Mouse (Mus musculus) macrophage (primary cell): Measurements from ENCODE around the gene Ap1m2. TPM values are rescaled to one million over a fixed set of nuclear protein-coding genes. Genes with fewer than 3 reads are reported as not detected.

Source experiments
- H3K27ac ChIP-seq: fragments of 350-480 bp; formaldehyde crosslinking; 2 replicates; pipeline ENCODE4 v1.9.0; 2021
- H3K36me3 ChIP-seq: fragments of 350-480 bp; formaldehyde crosslinking; 2 replicates; pipeline ENCODE4 v1.9.0; 2021; ENCODE audit errors: inconsistent target
- H3K4me3 ChIP-seq: fragments of 350-480 bp; formaldehyde crosslinking; 2 replicates; pipeline ENCODE4 v1.9.0; 2021; ENCODE audit errors: inconsistent target
- H3K79me2 ChIP-seq: fragments of 350-480 bp; formaldehyde crosslinking; 2 replicates; pipeline ENCODE4 v1.9.0; 2021; ENCODE audit errors: inconsistent target
- WGBS: methylation state at CpG from one replicate; pipeline ENCODE4 v1.1.7; 2026; ENCODE audit warnings: inconsistent platforms; ENCODE audit not compliant: missing documents; 5-methylcytosine and 5-hydroxymethylcytosine counted together
- polyA plus RNA-seq: library from polyadenylated mRNA; stranded (reverse); fragments of 250-400 nt; gene quantifications from 3 replicates; pipeline ENCODE4 v1.2.4, GENCODE M21; 2018; ENCODE audit warnings: inconsistent platforms

Gene Ap1m2
- polyA plus RNA-seq, 1 experiment from 2014 or later: not detected

GRCm38 (mm10) chr9:21245113-21245487 is 67.0 kb downstream of the Ap1m2 start:
- H3K4me3 ChIP-seq: no peak overlapping the region
- H3K36me3 ChIP-seq: no peaks in the 10 kb centered on the region
- WGBS: 14% methylated on average over 15 of the region's 16 CpGs
- no peak overlapping the region for H3K27ac ChIP-seq
- no peaks in the 10 kb centered on the region for H3K79me2 ChIP-seq

- Histone ChIP-seq H3K4me3 (no peak overlapping the region), H3K79me2 (no peaks in the 10 kb centered on the region), H3K27ac (no peak overlapping the region), H3K36me3 (no peaks in the 10 kb centered on the region)
- 3% methylated on average over 72 of the region's 72 CpGs for WGBS
Measured at GRCm38 (mm10) chr9:21244428-21245112, 67.6 kb downstream of the Ap1m2 start.

Other genes starting within 250 kb of the Ap1m2 start
- gene Zglp1, start 245.2 kb downstream of the Ap1m2 start, polyA plus RNA-seq: not detected in 3 replicates
- 0.22 TPM in 1 of 3 replicates, not detected in the others for gene Gm49373, start 239.2 kb downstream of the Ap1m2 start, polyA plus RNA-seq
- gene Fdx1l, start 238.7 kb downstream of the Ap1m2 start, polyA plus RNA-seq: 22.6 to 65.1 TPM (median 36.6 TPM) in 3 replicates
- 0.88 to 8.1 TPM (median 2.0 TPM) in 3 replicates for gene Gm38431, start 220.3 kb downstream of the Ap1m2 start, polyA plus RNA-seq
- gene Raver1, start 220.3 kb downstream of the Ap1m2 start, polyA plus RNA-seq: 24.3 to 37.8 TPM (median 28.2 TPM) in 3 replicates
- gene Tyk2, start 181.1 kb downstream of the Ap1m2 start, polyA plus RNA-seq: 22.8 to 47.7 TPM (median 23.6 TPM) in 3 replicates
- gene Cdc37, start 162.4 kb downstream of the Ap1m2 start, polyA plus RNA-seq: 166 to 206 TPM (median 199 TPM) in 3 replicates
- gene Pde4a, start 146.6 kb downstream of the Ap1m2 start, polyA plus RNA-seq: 6.5 to 7.1 TPM (median 6.8 TPM) in 3 replicates
- gene Keap1, start 73.0 kb downstream of the Ap1m2 start, polyA plus RNA-seq: 27.5 to 46.5 TPM (median 35.7 TPM) in 3 replicates
- gene S1pr5, start 63.9 kb downstream of the Ap1m2 start, polyA plus RNA-seq: not detected in 3 replicates
- 4.0 to 14.4 TPM (median 12.6 TPM) in 3 replicates for gene Atg4d, start 47.0 kb downstream of the Ap1m2 start, polyA plus RNA-seq
- 26.4 to 51.5 TPM (median 40.3 TPM) in 3 replicates for gene Kri1, start 24.4 kb downstream of the Ap1m2 start, polyA plus RNA-seq
- gene Cdkn2d, start 20.9 kb downstream of the Ap1m2 start, polyA plus RNA-seq: 6.1 to 12.6 TPM (median 9.8 TPM) in 3 replicates
- gene Slc44a2, start 8.4 kb upstream of the Ap1m2 start, polyA plus RNA-seq: 23.3 to 39.4 TPM (median 32.8 TPM) in 3 replicates
- gene Ilf3, start 55.5 kb upstream of the Ap1m2 start, polyA plus RNA-seq: 35.3 to 40.5 TPM (median 35.7 TPM) in 3 replicates
- 6.1 to 12.6 TPM (median 9.4 TPM) in 3 replicates for gene Qtrt1, start 99.5 kb upstream of the Ap1m2 start, polyA plus RNA-seq
- gene Dnm2, start 112.6 kb upstream of the Ap1m2 start, polyA plus RNA-seq: 101 to 145 TPM (median 112 TPM) in 3 replicates
- gene Tmed1, start 197.9 kb upstream of the Ap1m2 start, polyA plus RNA-seq: 5.5 to 16.0 TPM (median 11.8 TPM) in 3 replicates
- gene AB124611, start 213.8 kb upstream of the Ap1m2 start, polyA plus RNA-seq: 88.5 to 191 TPM (median 116 TPM) in 3 replicates
- 14.6 to 27.6 TPM (median 25.0 TPM) in 3 replicates for gene Carm1, start 234.6 kb upstream of the Ap1m2 start, polyA plus RNA-seq